Mouse (Mus musculus) ES-E14 (cell line): Measurements from ENCODE around the gene Plxdc1.

Source experiments
- CHD2 ChIP-seq: IDR thresholded peaks from 2 replicates; pipeline ENCODE4 v1.6.1; 2014; ENCODE audit warnings: mild to moderate bottlenecking, low read depth, low read length, inconsistent platforms
- HCFC1 ChIP-seq: IDR thresholded peaks from 2 replicates; pipeline ENCODE4 v1.6.1; 2012; ENCODE audit warnings: low read length, inconsistent platforms, borderline replicate concordance; ENCODE audit not compliant: insufficient read depth
- MAFK ChIP-seq: IDR thresholded peaks from 2 replicates; pipeline ENCODE4 v1.6.1; 2014; ENCODE audit warnings: mild to moderate bottlenecking, low read depth, low read length, inconsistent platforms; ENCODE audit not compliant: insufficient read depth
- ZC3H11A ChIP-seq: IDR thresholded peaks from 2 replicates; pipeline ENCODE4 v1.6.1; 2012; ENCODE audit warnings: low read depth, mild to moderate bottlenecking, inconsistent platforms, low read length, borderline replicate concordance
- ZNF384 ChIP-seq: IDR thresholded peaks from 2 replicates; pipeline ENCODE4 v1.6.1; 2012; ENCODE audit warnings: low read depth, low read length, inconsistent platforms

DNA sequence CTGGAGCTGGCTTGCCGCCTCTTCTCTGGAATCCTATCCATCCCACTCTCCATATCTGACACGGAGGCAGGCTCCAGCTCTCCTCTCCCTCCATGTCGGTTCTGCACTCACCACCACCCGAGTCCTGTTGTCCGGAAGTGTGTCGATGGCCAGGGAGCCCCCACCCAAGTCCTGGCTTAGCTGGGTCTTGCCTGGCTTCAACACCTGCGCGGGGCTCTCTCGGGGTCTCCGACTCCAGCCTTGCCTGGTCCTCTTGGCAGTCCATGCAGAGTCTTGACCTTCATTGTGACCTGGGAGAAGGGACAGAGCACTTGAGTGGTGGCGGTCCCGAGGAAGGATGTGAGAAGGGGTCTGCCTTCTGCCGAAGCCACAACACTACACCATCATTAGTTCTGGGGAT lies 7.9 kb downstream of the Plxdc1 start:
- no peak for TF ChIP-seq CHD2
- TF ChIP-seq ZC3H11A: no peak
- no peak for TF ChIP-seq HCFC1
- no peak for TF ChIP-seq MAFK
- no peak for TF ChIP-seq ZNF384
